Mouse (Mus musculus): ENCODE data around the gene Mst1r.

DNA sequence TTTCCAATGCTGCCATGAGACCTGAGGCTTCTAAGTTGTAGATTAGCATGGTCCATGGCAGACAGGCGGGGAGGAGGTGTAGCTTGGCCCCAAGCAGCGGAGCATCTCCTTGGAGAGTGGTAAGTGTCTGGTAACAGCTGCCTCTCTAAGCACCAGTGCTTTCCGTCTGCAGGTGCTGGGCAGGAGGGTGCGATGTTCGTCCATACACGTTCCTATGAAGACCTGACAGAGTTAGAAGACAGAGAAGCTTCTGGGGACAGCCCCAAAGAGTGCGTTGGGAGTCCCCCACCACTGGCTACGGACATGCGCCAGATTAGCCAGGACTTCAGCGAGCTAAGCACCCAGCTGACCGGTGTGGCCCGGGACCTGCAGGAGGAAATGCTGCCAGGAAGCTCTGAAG, 6.8 kb upstream of the Mst1r start:
- TF ChIP-seq CTCF (IDR thresholded peaks at IDR 0.05; ENCODE audit: insufficient read depth, low read length) (no peak), POLR2A (IDR thresholded peaks at IDR 0.05; ENCODE audit: borderline replicate concordance, extremely low read depth, low read depth, low read length) (no peak)
